Mouse (Mus musculus): ENCODE measurements around the gene Dnase1l2.

The Dnase1l2 gene

GRCm38 (mm10) chr17:24442632-24443155, at the start of gene Dnase1l2:
Gene Dnase1l2, minus strand, starts transcription at chr17:24443105.
- no peak for DNase-seq

GRCm38 (mm10) chr17:24490399-24490798, 47.5 kb upstream of the Dnase1l2 start:
- peak; percentile 47 for DNase-seq

- DNase-seq: peak; percentile 30
Observed at GRCm38 (mm10) chr17:24489265-24490030, 46.5 kb upstream of the Dnase1l2 start.

GRCm38 (mm10) chr17:24488662-24489264, 45.9 kb upstream of the Dnase1l2 start:
- peak; percentile 75 for DNase-seq

GRCm38 (mm10) chr17:24488186-24488661, 45.3 kb upstream of the Dnase1l2 start, which contains the start of gene Caskin1:
Gene Caskin1, plus strand, starts transcription at chr17:24488601.
- no peak for DNase-seq

GRCm38 (mm10) chr17:24485090-24485860, 42.4 kb upstream of the Dnase1l2 start:
- DNase-seq: peak; percentile 45

- DNase-seq: no peak
Observed at GRCm38 (mm10) chr17:24483495-24483894, 40.6 kb upstream of the Dnase1l2 start.

GRCm38 (mm10) chr17:24481027-24481815, 38.3 kb upstream of the Dnase1l2 start:
- DNase-seq: no peak

GRCm38 (mm10) chr17:24480201-24480826, 37.4 kb upstream of the Dnase1l2 start:
- DNase-seq: no peak

- no peak for DNase-seq
Observed at GRCm38 (mm10) chr17:24479431-24479830, 36.5 kb upstream of the Dnase1l2 start.

- DNase-seq: peak; percentile 98
Observed at GRCm38 (mm10) chr17:24478663-24479380, 35.9 kb upstream of the Dnase1l2 start, which contains the start of gene Mlst8. Gene Mlst8, minus strand, starts transcription at chr17:24479078.

- DNase-seq: no peak
Observed at GRCm38 (mm10) chr17:24477985-24478600, 35.2 kb upstream of the Dnase1l2 start.

GRCm38 (mm10) chr17:24477053-24477984, 34.4 kb upstream of the Dnase1l2 start:
- DNase-seq: no peak

- DNase-seq: no peak
Observed at GRCm38 (mm10) chr17:24476022-24476776, 33.3 kb upstream of the Dnase1l2 start.

GRCm38 (mm10) chr17:24475586-24475985, 32.7 kb upstream of the Dnase1l2 start:
- DNase-seq: no peak

GRCm38 (mm10) chr17:24474557-24474956, 31.7 kb upstream of the Dnase1l2 start:
- DNase-seq: no peak

GRCm38 (mm10) chr17:24473612-24474275, 30.8 kb upstream of the Dnase1l2 start, which contains the start of gene Bricd5:
Gene Bricd5, plus strand, starts transcription at chr17:24473884.
- no peak for DNase-seq

- DNase-seq: no peak
Observed at GRCm38 (mm10) chr17:24472512-24472911, 29.6 kb upstream of the Dnase1l2 start.

All from embryo, embryonic 11 days (tissue).